In the genomic region with DNA sequence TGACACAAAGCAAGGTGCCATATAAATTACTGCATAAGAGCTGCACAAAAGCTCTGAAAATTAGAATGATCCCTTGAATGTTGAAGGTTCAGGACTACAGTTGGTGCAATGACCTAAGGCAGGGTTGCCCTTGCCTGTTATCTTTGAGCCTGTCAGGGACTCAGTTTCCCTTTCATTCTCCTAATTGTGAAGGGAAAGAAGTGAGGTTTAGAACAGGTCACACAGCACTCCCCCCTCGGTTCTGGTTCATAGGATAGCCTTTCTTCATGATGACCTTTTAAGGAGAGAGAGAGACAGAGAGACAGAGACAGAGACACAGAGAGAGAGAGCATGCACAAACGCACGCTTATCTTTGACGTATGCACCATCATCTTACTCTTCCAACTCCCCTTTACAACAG, we compare ENCODE assay signal across 10 mouse cellular contexts. TPM values are rescaled to one million over a fixed set of nuclear protein-coding genes. Genes with fewer than 3 reads are reported as not detected.
DNase-seq lines count a peak whose midpoint lies in the region; ATAC-seq and TF ChIP-seq lines count a peak whose summit lies in the region.
"Had no signal": no experiment of that assay in that cellular context is flagged by ENCODE, and none has a peak within 500 bp of the region (broad histone marks: within the 10 kb centered on the region; RNA-seq: fewer than 3 reads in every experiment).

No protein-coding gene starts in this region.

- peak overlapping the region; percentile 71 for H3K4me2 ChIP-seq in lung, embryonic 14.5 days
- H3K4me2 ChIP-seq in limb, embryonic 13.5 days (replicated peaks): peak overlapping the region; percentile 84
- peak overlapping the region; percentile 74; the same call in 1 of the 2 replicates for H3K4me2 ChIP-seq in stomach, postnatal 0 days (replicated peaks; ENCODE audit: low read depth)

- WGBS in lung, embryonic 14.5 days: 68% methylated on average over 4 of the region's 4 CpGs
- WGBS in limb, embryonic 13.5 days: 85% methylated on average over 4 of the region's 4 CpGs
- 81% methylated on average over 4 of the region's 4 CpGs for WGBS in stomach, postnatal 0 days

- no peak for TF ChIP-seq CTCF in lung, embryonic 14.5 days (IDR thresholded peaks at IDR 0.05; ENCODE audit: low read depth)
- no peak for TF ChIP-seq CTCF in stomach, postnatal 0 days (IDR thresholded peaks at IDR 0.05; ENCODE audit: low read depth)

- H3K36me3 ChIP-seq in lung, embryonic 14.5 days (ENCODE audit: insufficient read depth): no peaks in the 10 kb centered on the region
- H3K36me3 ChIP-seq in limb, embryonic 13.5 days: no peaks in the 10 kb centered on the region
- H3K36me3 ChIP-seq in stomach, postnatal 0 days (ENCODE audit: control insufficient read depth, insufficient read depth, low read length): no peaks in the 10 kb centered on the region

- TF ChIP-seq EP300 in stomach, postnatal 0 days (optimal IDR thresholded peaks at IDR 0.05): no peak

- no peaks in the 10 kb centered on the region for H3K27me3 ChIP-seq in lung, embryonic 14.5 days (ENCODE audit: insufficient read depth, low read length)
- peaks cover 9% of the 10 kb centered on the region; the same call in 1 of the 2 replicates for H3K27me3 ChIP-seq in limb, embryonic 13.5 days
- no peaks in the 10 kb centered on the region for H3K27me3 ChIP-seq in stomach, postnatal 0 days (ENCODE audit: control insufficient read depth, insufficient read depth, low read length)

- no peaks in the 10 kb centered on the region for H3K9me3 ChIP-seq in lung, embryonic 14.5 days (ENCODE audit: low read depth, low read length)
- H3K9me3 ChIP-seq in limb, embryonic 13.5 days: no peaks in the 10 kb centered on the region
- H3K9me3 ChIP-seq in stomach, postnatal 0 days (ENCODE audit: control insufficient read depth, low read length): no peaks in the 10 kb centered on the region

- no peak overlapping the region for H3K9ac ChIP-seq in lung, embryonic 14.5 days
- no peak overlapping the region for H3K9ac ChIP-seq in limb, embryonic 13.5 days
- H3K9ac ChIP-seq in stomach, postnatal 0 days (ENCODE audit: low read length): no peak overlapping the region
- H3K9ac ChIP-seq: liver, embryonic 14.5 days had no signal

- peak; percentile 62 for DNase-seq in cerebellum, adult 9-10 months
- DNase-seq in cerebellum, adult 9-11 months: no peak
- DNase-seq in lung, embryonic 14.5 days: no peak
- DNase-seq in lung, postnatal 36 days: no peak
- no peak for DNase-seq in stomach, postnatal 0 days (ENCODE audit: low spot score)
- no peak for DNase-seq in left cerebral cortex, adult 9 months (ENCODE audit: low spot score in 2 of 2)

- no peak overlapping the region for H3K27ac ChIP-seq in lung, embryonic 14.5 days (ENCODE audit: low read depth)
- no peak overlapping the region for H3K27ac ChIP-seq in limb, embryonic 13.5 days
- H3K27ac ChIP-seq in stomach, postnatal 0 days (replicated peaks): no peak overlapping the region
- H3K27ac ChIP-seq: liver, embryonic 14.5 days had no signal

- no peak for ATAC-seq in lung, embryonic 14.5 days (ENCODE audit: insufficient read depth)
- no peak for ATAC-seq in limb, embryonic 13.5 days (ENCODE audit: low FRiP score, low read depth)
- no peak for ATAC-seq in stomach, postnatal 0 days (ENCODE audit: low FRiP score, low TSS enrichment)
- no peak for ATAC-seq in frontal cortex, adult (ENCODE audit: low TSS enrichment)

- H3K4me3 ChIP-seq in lung, embryonic 14.5 days (ENCODE audit: low read depth, low read length): peak overlapping the region; percentile 53; the same call in 1 of the 2 replicates
- no peak overlapping the region for H3K4me3 ChIP-seq in limb, embryonic 13.5 days
- no peak overlapping the region for H3K4me3 ChIP-seq in stomach, postnatal 0 days (ENCODE audit: low read depth, low read length)
- H3K4me3 ChIP-seq: myocyte had no signal

- H3K4me1 ChIP-seq in lung, embryonic 14.5 days (ENCODE audit: insufficient read depth): no peaks in the 10 kb centered on the region
- peaks cover 9% of the 10 kb centered on the region; the same call in 1 of the 2 replicates for H3K4me1 ChIP-seq in limb, embryonic 13.5 days
- H3K4me1 ChIP-seq in stomach, postnatal 0 days (replicated peaks; ENCODE audit: control insufficient read depth, insufficient read depth): no peaks in the 10 kb centered on the region

RNA-seq across cellular contexts. Expression of gene Armh4, which starts 0.7 kb away (rescaled TPM):
- polyA plus RNA-seq in lung, embryonic 14.5 days (2014; fragmentation: Nextera tagmentation; extraction: Ambion mirVana): 12.0 and 12.2 TPM in 2 replicates
- 16.0 and 16.5 TPM in 2 replicates for polyA plus RNA-seq in limb, embryonic 13.5 days (2015; fragmentation: Nextera tagmentation; extraction: Ambion mirVana)
- 4.0 and 4.4 TPM in 2 replicates for polyA plus RNA-seq in stomach, postnatal 0 days (2015; fragmentation: Nextera tagmentation; extraction: Ambion mirVana)
